Mouse (Mus musculus): ENCODE results near the gene Dusp15.

DNA sequence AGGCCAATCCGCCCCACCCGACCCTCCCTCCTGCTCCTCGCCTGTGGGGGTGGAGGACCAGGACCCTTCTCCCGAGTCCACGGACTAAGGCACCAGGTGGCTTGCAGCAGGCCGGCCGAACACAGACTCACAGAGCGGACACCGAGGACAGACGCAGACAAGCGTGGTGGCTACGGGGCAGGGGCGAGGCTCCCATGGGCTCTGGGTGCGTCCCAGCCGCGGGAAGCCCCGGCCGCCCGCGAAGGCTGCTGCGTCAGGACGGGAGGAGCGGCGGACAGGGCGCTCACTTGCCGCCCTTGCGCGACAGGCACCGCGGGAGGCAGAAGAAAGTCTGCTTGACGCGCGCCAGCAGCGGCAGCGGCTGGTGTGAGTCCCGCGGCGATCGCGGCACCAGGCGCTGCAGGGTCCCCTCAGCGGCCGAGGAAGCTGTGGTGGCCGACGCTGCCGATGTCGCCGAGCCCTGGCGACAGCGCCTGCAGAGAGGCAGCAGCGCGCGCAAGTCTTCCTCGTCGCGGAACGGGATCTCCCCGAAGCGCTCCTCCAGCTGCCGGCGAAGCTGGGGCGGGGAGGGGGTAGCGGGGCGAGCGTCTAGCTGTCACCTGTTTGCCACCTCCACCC lies 8.5 kb downstream of the Dusp15 start:
- TF ChIP-seq CTCF (IDR thresholded peaks at IDR 0.05; ENCODE audit: borderline replicate concordance, control insufficient read depth, extremely low read depth, insufficient read depth, low read length, poor library complexity): no peak
- TF ChIP-seq POLR2A (IDR thresholded peaks at IDR 0.05; ENCODE audit: control insufficient read depth, extremely low read depth, insufficient read depth, low read length, poor library complexity): no peak

All from thymus, adult 2 months (tissue).